ENCODE assay signal across 16 mouse cellular contexts in the genomic region with DNA sequence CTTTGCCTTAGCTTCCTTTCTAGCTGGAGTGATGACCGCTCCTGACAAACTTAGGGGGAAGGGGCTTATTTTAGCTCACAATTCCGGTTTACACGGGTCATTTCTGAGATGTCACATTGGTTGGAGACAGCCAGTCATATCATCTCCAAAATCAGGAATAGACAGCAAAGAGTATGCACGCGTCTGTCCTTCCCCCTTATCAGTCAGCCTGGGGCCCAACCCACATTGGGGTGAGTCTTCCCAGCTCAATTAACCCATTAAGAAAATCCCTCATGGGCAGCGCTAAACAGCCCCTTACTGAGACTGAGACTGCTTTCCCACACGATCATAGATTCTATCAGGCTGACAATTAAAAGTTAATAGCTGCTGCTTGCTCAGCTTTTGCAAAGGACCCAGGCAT. TPM values are rescaled to one million over a fixed set of nuclear protein-coding genes. Genes with fewer than 3 reads are reported as not detected.
DNase-seq lines count a peak whose midpoint lies in the region; ATAC-seq and TF ChIP-seq lines count a peak whose summit lies in the region.
"Had no signal": no experiment of that assay in that cellular context is flagged by ENCODE, and none has a peak within 500 bp of the region (broad histone marks: within the 10 kb centered on the region; RNA-seq: fewer than 3 reads in every experiment).

No protein-coding gene starts in this region.

- no peaks in the 10 kb centered on the region for H3K27me3 ChIP-seq in kidney, embryonic 16.5 days (ENCODE audit: insufficient read depth, low read length)
- H3K27me3 ChIP-seq in liver, embryonic 14.5 days (ENCODE audit: control insufficient read depth, insufficient read depth, low read length) = no peaks in the 10 kb centered on the region

- no peaks in the 10 kb centered on the region for H3K9me3 ChIP-seq in kidney, embryonic 16.5 days (ENCODE audit: low read length)
- no peaks in the 10 kb centered on the region for H3K9me3 ChIP-seq in liver, embryonic 14.5 days (ENCODE audit: control insufficient read depth, low read length)

- H3K27ac ChIP-seq in kidney, embryonic 16.5 days (ENCODE audit: low read length) = 0 out of 2 replicates have a peak overlapping the region, but pooled peaks have one; percentile 47
- peak overlapping the region; percentile 97 for H3K27ac ChIP-seq in liver, embryonic 14.5 days

- peak overlapping the region; percentile 58; the same call in 1 of the 2 replicates for H3K4me2 ChIP-seq in kidney, embryonic 16.5 days (replicated peaks; ENCODE audit: low read depth, low read length)
- peak overlapping the region; percentile 87 for H3K4me2 ChIP-seq in liver, embryonic 14.5 days (ENCODE audit: low read depth)

- peaks cover 17% of the 10 kb centered on the region for H3K4me1 ChIP-seq in kidney, embryonic 16.5 days (ENCODE audit: insufficient read depth, low read length)
- H3K4me1 ChIP-seq in liver, embryonic 14.5 days (replicated peaks; ENCODE audit: control insufficient read depth in 2 of 2, insufficient read depth in 2 of 2, low read length in 1 of 2) = peaks cover 24 to 37% of the 10 kb centered on the region in 2 experiments

- no peak for TF ChIP-seq CTCF in liver, embryonic 14.5 days (IDR thresholded peaks at IDR 0.05; ENCODE audit: low read depth)

- TF ChIP-seq EP300 in liver, embryonic 14.5 days (IDR thresholded peaks at IDR 0.05; ENCODE audit: low read depth) = no peak

- no peak overlapping the region for H3K4me3 ChIP-seq in kidney, embryonic 16.5 days (ENCODE audit: low read length)
- peak overlapping the region; percentile 68 to 100 for H3K4me3 ChIP-seq in liver, embryonic 14.5 days (ENCODE audit: insufficient read depth in 1 of 2, low read depth in 2 of 2, low read length in 2 of 2)

- peak; percentile 89 for DNase-seq in heart, adult 11 months
- no peak for DNase-seq in heart, postnatal 10 days
- DNase-seq in kidney, postnatal 10 days = no peak
- peak; percentile 61 for DNase-seq in c-Kit-positive CD71-positive TER-119-positive erythroid progenitor cells, embryonic 14.5 days (ENCODE audit: low spot score)
- peak; percentile 53 to 64 (median 64) for DNase-seq in liver, embryonic 14.5 days (ENCODE audit: low read depth in 3 of 3, low spot score in 3 of 3)
- DNase-seq in layer of hippocampus, adult 9-10 months (ENCODE audit: low spot score) = no peak
- no peak for DNase-seq in lung, postnatal 36 days
- DNase-seq: cerebellum, adult 9-10 months; forebrain, postnatal 0 days; gastrocnemius, postnatal 10 days; left cerebral cortex, postnatal 4 days; lung, embryonic 14.5 days had no signal

- intact Hi-C loops in heart, postnatal 10 days (cut with DNase I) = no loop called here

- 0 out of 2 replicates have a peak overlapping the region, but pooled peaks have one; percentile 13 for H3K9ac ChIP-seq in kidney, embryonic 16.5 days (replicated peaks; ENCODE audit: low read length)
- peak overlapping the region; percentile 100 for H3K9ac ChIP-seq in liver, embryonic 14.5 days (replicated peaks)
- H3K9ac ChIP-seq: forebrain, postnatal 0 days; lung, embryonic 14.5 days had no signal

- WGBS in kidney, embryonic 16.5 days = 69% methylated on average over 7 of the region's 7 CpGs
- 13% methylated on average over 7 of the region's 7 CpGs for WGBS in liver, embryonic 14.5 days (ENCODE audit: insufficient replicate concordance)

- no peak for ATAC-seq in kidney, embryonic 16.5 days (ENCODE audit: low FRiP score, low TSS enrichment)
- ATAC-seq in liver, embryonic 14.5 days (ENCODE audit: insufficient read depth) = no peak
- ATAC-seq: forebrain, postnatal 0 days; midbrain, embryonic 16.5 days had no signal

- H3K36me3 ChIP-seq in kidney, embryonic 16.5 days (ENCODE audit: insufficient read depth, low read length) = peaks cover 27% of the 10 kb centered on the region
- peaks cover 48% of the 10 kb centered on the region for H3K36me3 ChIP-seq in liver, embryonic 14.5 days (replicated peaks; ENCODE audit: control insufficient read depth, insufficient read depth, low read depth)

RNA-seq across cellular contexts. Expression of a gene that starts 3.0 kb away (rescaled TPM):
- 10 to 100 TPM; 67.9 to 75.9 TPM for total RNA-seq in heart, postnatal 10 days (2021)
- polyA plus RNA-seq in kidney, embryonic 16.5 days (2015; fragmentation: Nextera tagmentation; extraction: Ambion mirVana) = 156 and 186 TPM in 2 replicates
- polyA plus RNA-seq in liver, embryonic 14.5 days (2012; rRNA removed) = 19.4 and 60.5 TPM in 2 replicates
- 82.2 and 90.3 TPM in 2 replicates for polyA plus RNA-seq in liver, embryonic 14.5 days (2014; fragmentation: Nextera tagmentation; extraction: Ambion mirVana)

RNA-seq across cellular contexts. Expression of a gene that starts 3.4 kb away (rescaled TPM):
- 10 to 100 TPM; 42.8 to 44.0 TPM for total RNA-seq in heart, postnatal 10 days (2021)
- polyA plus RNA-seq in kidney, embryonic 16.5 days (2015; fragmentation: Nextera tagmentation; extraction: Ambion mirVana) = 53.4 and 54.0 TPM in 2 replicates
- 37.3 and 38.7 TPM in 2 replicates for polyA plus RNA-seq in liver, embryonic 14.5 days (2012; rRNA removed)
- polyA plus RNA-seq in liver, embryonic 14.5 days (2014; fragmentation: Nextera tagmentation; extraction: Ambion mirVana) = 58.5 and 66.0 TPM in 2 replicates

RNA-seq across cellular contexts. Expression of a gene that starts 45.8 kb away (rescaled TPM):
- 1 to 10 TPM; 1.0 to 1.2 TPM for total RNA-seq in heart, postnatal 10 days (2021)
- polyA plus RNA-seq in kidney, embryonic 16.5 days (2015; fragmentation: Nextera tagmentation; extraction: Ambion mirVana) = 3.3 and 3.8 TPM in 2 replicates
- polyA plus RNA-seq in liver, embryonic 14.5 days (2012; rRNA removed) = 0.04 TPM in 2 replicates
- polyA plus RNA-seq in liver, embryonic 14.5 days (2014; fragmentation: Nextera tagmentation; extraction: Ambion mirVana) = not detected in 2 replicates
- total RNA-seq: megakaryocyte progenitor cell, adult 5-6 weeks had no signal

RNA-seq across cellular contexts. Expression of a gene that starts 47.0 kb away (rescaled TPM):
- total RNA-seq in heart, postnatal 10 days (2021) = not detected
- 244 and 292 TPM in 2 replicates for polyA plus RNA-seq in kidney, embryonic 16.5 days (2015; fragmentation: Nextera tagmentation; extraction: Ambion mirVana)
- polyA plus RNA-seq in liver, embryonic 14.5 days (2012; rRNA removed) = 4.3 and 5.8 TPM in 2 replicates
- 5.2 and 6.6 TPM in 2 replicates for polyA plus RNA-seq in liver, embryonic 14.5 days (2014; fragmentation: Nextera tagmentation; extraction: Ambion mirVana)
- total RNA-seq: heart, postnatal 25 days; megakaryocyte progenitor cell, adult 5-6 weeks had no signal

Comparison
In these comparisons a context has a peak if more than half of its experiments do, and no peak if none do; other contexts are left out.
1. DNase-seq: peak in heart, adult 11 months (single experiment), c-Kit-positive CD71-positive TER-119-positive erythroid progenitor cells, embryonic 14.5 days (single experiment) and liver, embryonic 14.5 days (3 of 3); none in heart, postnatal 10 days (0 of 2), kidney, postnatal 10 days (single experiment), layer of hippocampus, adult 9-10 months (single experiment) and lung, postnatal 36 days (single experiment).